Mouse (Mus musculus) CD4-positive, CD25-positive, alpha-beta regulatory T cell, adult 9 weeks (primary cell): Measurements from ENCODE around the gene Serp1. TPM values are rescaled to one million over a fixed set of nuclear protein-coding genes. Genes with fewer than 3 reads are reported as not detected.

ENCODE experiments used
- polyA plus RNA-seq: library from polyadenylated mRNA; unstranded; fragments of 100-300 nt; shearing (Covaris generic); gene quantifications from one replicate; pipeline ENCODE4 v1.2.1, GENCODE M21; 2017

Gene Serp1
- polyA plus RNA-seq = 50.5 TPM

GRCm38 (mm10) chr3:58525652-58526407 is at the start of gene Serp1, which contains the start of gene Eif2a:
TSS of gene Serp1 (minus strand) at chr3:58525892.
TSS of gene Eif2a (plus strand) at chr3:58525821.

Other genes with a start within 250 kb of the Serp1 start
- 2.1 TPM for gene Tsc22d2, start 111.2 kb downstream of the Serp1 start, polyA plus RNA-seq
- gene Eif2a, start 71 bp downstream of the Serp1 start, polyA plus RNA-seq = 36.1 TPM
- 21.6 TPM for gene Selenot, start 50.7 kb upstream of the Serp1 start, polyA plus RNA-seq
- not detected for gene Erich6, start 111.3 kb upstream of the Serp1 start, polyA plus RNA-seq
- gene Siah2, start 166.5 kb upstream of the Serp1 start, polyA plus RNA-seq = 1.3 TPM